Mouse (Mus musculus): Measurements from ENCODE around the gene Zfp423. TPM values are rescaled to one million over a fixed set of nuclear protein-coding genes. Genes with fewer than 3 reads are reported as not detected.

Zfp423 gene
- polyA plus RNA-seq (2016; fragmentation: Nextera tagmentation; extraction: Ambion mirVana): 24.7 and 25.2 TPM in 2 replicates

DNA sequence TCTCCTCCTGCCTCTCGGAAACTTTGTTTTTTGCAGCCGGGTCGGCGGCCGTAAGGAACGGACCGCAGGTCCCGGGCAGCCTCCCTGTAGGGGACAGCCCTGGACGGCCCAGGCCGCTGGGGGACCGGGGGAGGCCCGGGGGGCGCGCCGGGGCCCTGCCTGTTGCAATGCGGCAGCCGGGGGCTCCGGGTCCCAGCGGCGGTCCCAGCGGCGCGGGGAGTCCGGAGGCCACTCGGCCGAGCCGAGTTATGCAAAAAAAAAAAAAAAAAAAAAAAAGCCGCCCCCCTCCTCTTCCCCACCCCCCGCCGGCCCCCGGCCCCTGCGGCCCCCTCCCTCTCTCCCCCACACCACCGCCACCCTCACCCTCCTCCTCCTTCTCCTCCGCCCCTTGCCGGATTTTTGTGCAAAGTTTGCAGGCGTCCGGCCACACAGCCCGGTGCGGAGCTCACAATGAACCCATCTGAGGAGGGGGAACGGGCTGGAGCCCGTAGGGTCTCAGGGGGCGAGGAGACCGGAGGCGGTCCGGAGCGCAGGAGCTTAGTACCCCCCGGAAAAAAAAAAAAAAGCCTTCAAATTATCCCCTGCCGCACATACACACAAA lies at the start of gene Zfp423:
Gene Zfp423, minus strand, starts transcription at position 276 of the 601 bp plus-strand sequence.
- Histone ChIP-seq H3K4me3 (peak within 1 kb of the TSS; percentile 97), H3K4me1 (peaks cover 80% of the 10 kb centered on the region), H3K36me3 (replicated peaks) (no peaks in the 10 kb centered on the region), H3K27ac (peak within 1 kb of the TSS; percentile 100), H3K9me3 (no peaks in the 10 kb centered on the region), H3K27me3 (ENCODE audit: poor library complexity, severe bottlenecking) (peaks cover 40% of the 10 kb centered on the region)
- under 1% methylated on average over 41 of the region's 48 CpGs for WGBS
- peak; percentile 77 for DNase-seq (ENCODE audit: extremely low spot score, low spot score)

GRCm38 (mm10) chr8:88006811-88007210 lies 47.4 kb upstream of the Zfp423 start:
- H3K9me3 ChIP-seq: no peaks in the 10 kb centered on the region
- DNase-seq (ENCODE audit: extremely low spot score, low spot score): no peak
- H3K4me1 ChIP-seq: peaks cover 13% of the 10 kb centered on the region
- no peak overlapping the region for H3K4me3 ChIP-seq
- no peaks in the 10 kb centered on the region for H3K27me3 ChIP-seq (ENCODE audit: poor library complexity, severe bottlenecking)
- H3K36me3 ChIP-seq (replicated peaks): no peaks in the 10 kb centered on the region
- no peak overlapping the region for H3K27ac ChIP-seq
- WGBS: 83% methylated on average over 5 of the region's 5 CpGs

GRCm38 (mm10) chr8:87984778-87985177 lies 25.4 kb upstream of the Zfp423 start:
- no peaks in the 10 kb centered on the region for H3K27me3 ChIP-seq (ENCODE audit: poor library complexity, severe bottlenecking)
- H3K27ac ChIP-seq: no peak overlapping the region
- WGBS: 57% methylated on average over 5 of the region's 5 CpGs
- H3K36me3 ChIP-seq (replicated peaks): no peaks in the 10 kb centered on the region
- H3K4me3 ChIP-seq: no peak overlapping the region
- peaks cover 17% of the 10 kb centered on the region for H3K4me1 ChIP-seq
- H3K9me3 ChIP-seq: no peaks in the 10 kb centered on the region
- DNase-seq (ENCODE audit: extremely low spot score, low spot score): no peak

DNA sequence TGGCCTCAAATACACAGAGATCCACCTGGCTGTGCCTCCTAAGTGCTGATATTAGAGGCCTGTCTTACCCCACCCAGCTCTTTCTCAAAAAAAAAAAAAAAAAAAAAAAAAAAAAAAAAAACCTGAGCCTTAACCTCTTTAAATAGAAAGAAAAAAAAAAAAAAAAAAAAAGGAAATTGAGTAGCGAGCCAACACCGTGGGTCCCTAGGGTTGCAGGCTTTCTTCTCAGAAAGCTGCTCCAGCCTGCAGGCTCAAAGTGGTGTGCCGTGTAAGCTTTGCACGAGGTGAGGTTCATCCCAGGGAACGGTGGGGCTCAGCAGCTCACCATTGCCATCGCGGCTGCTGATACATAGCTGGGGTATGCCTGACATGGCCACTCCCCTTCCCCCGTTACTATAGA lies 24.6 kb upstream of the Zfp423 start:
- 62% methylated on average over 8 of the region's 8 CpGs for whole genome bisulfite sequencing
- Histone ChIP-seq H3K4me1 (peaks cover 17% of the 10 kb centered on the region), H3K36me3 (replicated peaks) (no peaks in the 10 kb centered on the region), H3K9me3 (no peaks in the 10 kb centered on the region), H3K27ac (no peak overlapping the region), H3K4me3 (no peak overlapping the region), H3K27me3 (ENCODE audit: poor library complexity, severe bottlenecking) (no peaks in the 10 kb centered on the region)
- DNase-seq (ENCODE audit: extremely low spot score, low spot score): no peak

DNA sequence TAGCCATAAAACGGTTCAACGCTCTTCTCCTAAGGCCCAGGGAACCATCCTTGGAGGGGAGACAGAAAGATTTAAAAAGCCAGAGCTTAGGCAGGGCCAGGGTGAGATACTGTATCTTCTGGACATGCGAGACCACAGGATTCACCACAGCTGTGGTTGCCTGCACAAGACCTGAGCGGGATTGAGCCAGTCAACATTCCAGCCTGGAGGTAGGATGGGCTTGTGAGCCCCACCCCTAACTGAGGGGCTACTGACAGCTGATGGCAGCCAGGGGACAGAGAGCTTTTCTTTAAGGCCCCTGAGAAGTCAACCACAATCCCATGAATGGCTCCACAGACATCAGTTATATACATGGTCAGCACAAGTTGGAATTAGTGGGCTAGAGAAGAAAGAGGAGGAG lies 23.5 kb upstream of the Zfp423 start:
- Histone ChIP-seq H3K4me1 (peaks cover 17% of the 10 kb centered on the region), H3K27me3 (ENCODE audit: poor library complexity, severe bottlenecking) (no peaks in the 10 kb centered on the region), H3K36me3 (replicated peaks) (no peaks in the 10 kb centered on the region), H3K9me3 (no peaks in the 10 kb centered on the region), H3K27ac (no peak overlapping the region), H3K4me3 (no peak overlapping the region)
- DNase-seq (ENCODE audit: extremely low spot score, low spot score): no peak
- 94% methylated on average over 4 of the region's 4 CpGs for WGBS

- Histone ChIP-seq H3K36me3 (replicated peaks) (no peaks in the 10 kb centered on the region), H3K4me3 (peak overlapping the region; percentile 44; the same call in 1 of the 2 replicates), H3K9me3 (no peaks in the 10 kb centered on the region), H3K27ac (peak overlapping the region; percentile 85), H3K27me3 (ENCODE audit: poor library complexity, severe bottlenecking) (peaks cover 30% of the 10 kb centered on the region), H3K4me1 (peaks cover 33% of the 10 kb centered on the region)
- no peak for DNase-seq (ENCODE audit: extremely low spot score, low spot score)
- WGBS: 13% methylated on average over 1 of the region's 1 CpGs
Observed at GRCm38 (mm10) chr8:87975466-87975809, 16.0 kb upstream of the Zfp423 start.

GRCm38 (mm10) chr8:87974759-87975465 lies 15.5 kb upstream of the Zfp423 start:
- H3K4me1 ChIP-seq: peaks cover 33% of the 10 kb centered on the region
- no peaks in the 10 kb centered on the region for H3K36me3 ChIP-seq (replicated peaks)
- WGBS: 2% methylated on average over 24 of the region's 24 CpGs
- H3K27me3 ChIP-seq (ENCODE audit: poor library complexity, severe bottlenecking): peaks cover 30% of the 10 kb centered on the region
- peak; percentile 31 for DNase-seq (ENCODE audit: extremely low spot score, low spot score)
- H3K27ac ChIP-seq: peak overlapping the region; percentile 85
- H3K9me3 ChIP-seq: no peaks in the 10 kb centered on the region
- peak overlapping the region; percentile 44 for H3K4me3 ChIP-seq

GRCm38 (mm10) chr8:87974122-87974758 lies 14.8 kb upstream of the Zfp423 start:
- no peak for DNase-seq (ENCODE audit: extremely low spot score, low spot score)
- H3K4me3 ChIP-seq: peak overlapping the region; percentile 44
- H3K9me3 ChIP-seq: no peaks in the 10 kb centered on the region
- WGBS: 7% methylated on average over 21 of the region's 21 CpGs
- peaks cover 30% of the 10 kb centered on the region for H3K27me3 ChIP-seq (ENCODE audit: poor library complexity, severe bottlenecking)
- H3K4me1 ChIP-seq: peaks cover 37% of the 10 kb centered on the region
- H3K36me3 ChIP-seq (replicated peaks): no peaks in the 10 kb centered on the region
- H3K27ac ChIP-seq: peak overlapping the region; percentile 85

DNA sequence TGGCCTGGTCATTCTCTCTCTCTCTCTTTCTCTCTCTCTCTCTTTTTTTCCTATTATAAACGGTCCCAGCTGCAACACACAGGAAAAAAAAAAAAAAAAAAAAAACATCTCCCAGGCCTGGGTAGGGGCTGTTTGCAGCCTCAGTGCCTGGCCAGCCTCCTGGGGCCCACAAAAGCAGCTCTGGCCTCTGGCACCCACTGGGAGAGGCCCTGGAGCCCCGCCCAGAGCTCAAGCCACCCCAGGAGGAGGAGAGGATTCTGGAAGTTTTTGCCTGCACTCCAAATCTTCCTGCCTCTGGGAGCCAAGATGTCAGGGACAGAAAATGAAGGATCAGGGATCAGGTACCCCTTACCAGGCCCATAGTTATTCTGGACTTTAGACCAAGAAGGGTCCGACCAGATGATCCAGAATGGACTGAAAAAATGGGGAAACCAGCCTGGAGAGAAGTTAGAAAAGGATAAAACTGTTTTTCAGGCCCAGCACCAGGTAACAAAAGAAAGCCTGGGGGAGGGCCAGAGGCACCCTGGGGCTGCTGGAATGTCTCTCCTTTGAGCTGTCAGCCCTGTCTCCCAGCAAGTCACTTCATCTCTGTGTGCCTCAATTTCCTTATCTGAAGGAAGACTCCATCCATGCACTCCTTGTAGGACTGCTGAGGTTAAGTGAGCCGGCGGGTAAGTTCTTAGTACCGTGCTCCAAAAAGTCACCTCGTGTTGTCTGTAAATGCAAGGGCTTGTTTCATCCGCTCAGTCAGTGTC lies 8.6 kb upstream of the Zfp423 start:
- no peaks in the 10 kb centered on the region for H3K36me3 ChIP-seq (replicated peaks)
- H3K27me3 ChIP-seq (ENCODE audit: poor library complexity, severe bottlenecking): peaks cover 22% of the 10 kb centered on the region
- H3K27ac ChIP-seq: peak overlapping the region; percentile 79
- no peak overlapping the region for H3K4me3 ChIP-seq
- no peak for DNase-seq (ENCODE audit: extremely low spot score, low spot score)
- no peaks in the 10 kb centered on the region for H3K9me3 ChIP-seq
- 14% methylated on average over 8 of the region's 8 CpGs for WGBS
- peaks cover 41% of the 10 kb centered on the region for H3K4me1 ChIP-seq

DNA sequence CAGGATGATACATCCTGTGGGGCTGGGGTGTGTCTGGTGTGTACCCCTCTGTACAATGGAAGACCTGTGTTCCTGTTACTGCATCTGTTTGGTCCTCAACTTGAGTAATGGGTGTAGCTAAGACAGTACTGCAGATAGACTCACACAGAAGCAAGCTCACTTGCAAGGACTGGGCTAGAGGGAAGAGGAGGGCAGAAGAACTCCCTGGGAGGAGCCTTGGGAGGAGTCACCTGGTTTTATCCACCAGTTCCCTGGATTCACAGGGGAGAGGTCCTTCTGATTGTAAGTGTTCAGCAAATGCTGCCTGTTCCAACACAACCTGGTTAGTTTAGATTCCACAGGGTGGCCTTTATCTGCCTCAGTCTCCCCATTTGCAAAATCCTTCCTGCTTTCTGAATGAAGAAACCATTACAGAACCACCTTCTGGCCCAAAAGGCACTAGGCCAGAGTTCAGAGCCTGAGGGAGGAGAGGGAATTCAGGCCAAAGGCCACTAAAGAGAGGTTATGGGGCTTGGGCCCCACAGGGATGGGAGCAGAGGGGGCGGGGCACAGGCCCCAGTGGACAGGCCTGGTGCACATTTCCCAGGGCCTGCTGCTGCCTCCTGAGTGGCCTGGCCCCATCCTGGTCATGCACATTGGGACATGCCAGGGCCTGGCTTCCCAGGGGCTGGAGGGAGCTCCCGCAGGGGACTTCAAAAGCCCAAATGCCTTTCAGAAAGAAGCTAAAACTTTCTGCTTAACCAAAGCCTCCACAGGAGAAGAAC lies 7.8 kb upstream of the Zfp423 start:
- no peaks in the 10 kb centered on the region for H3K36me3 ChIP-seq (replicated peaks)
- no peaks in the 10 kb centered on the region for H3K9me3 ChIP-seq
- no peak overlapping the region for H3K4me3 ChIP-seq
- 5% methylated on average over 2 of the region's 2 CpGs for whole genome bisulfite sequencing
- peak overlapping the region; percentile 79 for H3K27ac ChIP-seq
- H3K4me1 ChIP-seq: peaks cover 50% of the 10 kb centered on the region
- H3K27me3 ChIP-seq (ENCODE audit: poor library complexity, severe bottlenecking): peaks cover 30% of the 10 kb centered on the region
- DNase-seq (ENCODE audit: extremely low spot score, low spot score): no peak

DNA sequence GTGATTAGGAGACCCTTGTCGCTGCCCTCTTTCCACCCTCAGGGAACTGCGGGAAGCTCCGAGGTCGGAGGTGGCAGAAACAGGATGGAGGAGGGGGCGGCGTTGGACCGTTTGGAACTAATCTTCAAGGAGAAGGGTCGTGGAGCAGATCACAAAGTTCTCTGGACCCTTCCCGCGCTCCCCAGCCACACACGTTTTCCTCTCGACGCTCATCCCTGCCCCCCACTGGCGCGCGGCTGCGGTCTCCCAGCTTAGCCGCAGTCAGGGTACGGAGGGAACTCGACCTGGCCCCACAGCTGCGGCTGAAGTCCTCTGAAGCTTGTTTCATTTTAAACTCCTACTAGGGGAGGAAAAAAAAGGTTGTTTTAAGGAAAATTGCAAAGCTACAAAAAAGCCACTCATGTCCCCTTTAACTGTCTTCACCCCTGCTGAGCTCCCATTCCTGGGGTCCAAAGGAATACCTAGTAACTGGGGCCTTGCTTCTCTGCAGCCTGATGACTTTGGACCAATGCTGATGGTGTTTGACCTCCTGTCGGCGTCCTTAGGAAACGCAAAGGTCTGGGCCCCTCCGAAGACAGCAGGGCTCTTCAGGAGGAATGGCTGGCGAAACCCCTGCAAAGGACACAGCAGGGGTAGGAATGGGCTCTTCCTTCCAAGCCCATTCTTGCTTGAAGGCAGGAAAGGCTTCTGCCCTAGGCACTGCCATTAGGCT lies 3.3 kb upstream of the Zfp423 start:
- peak; percentile 31 for DNase-seq (ENCODE audit: extremely low spot score, low spot score)
- peak overlapping the region; percentile 97 for H3K4me3 ChIP-seq
- peaks cover 66% of the 10 kb centered on the region for H3K4me1 ChIP-seq

More for the DNA sequence above, 3.3 kb upstream of the Zfp423 start:
- Histone ChIP-seq H3K36me3 (replicated peaks) (no peaks in the 10 kb centered on the region), H3K27me3 (ENCODE audit: poor library complexity, severe bottlenecking) (peaks cover 49% of the 10 kb centered on the region), H3K9me3 (no peaks in the 10 kb centered on the region), H3K27ac (peak overlapping the region; percentile 100)
- 1% methylated on average over 26 of the region's 26 CpGs for WGBS

Measured in forebrain, embryonic 10.5 days (tissue).